Mouse (Mus musculus) layer of hippocampus, adult 9-11 months (tissue): ENCODE data around the gene Smim1.

Experiments
- DNase-seq: peaks from one replicate; pipeline ENCODE4 v3.0.0; 2022

Gene Smim1

DNA sequence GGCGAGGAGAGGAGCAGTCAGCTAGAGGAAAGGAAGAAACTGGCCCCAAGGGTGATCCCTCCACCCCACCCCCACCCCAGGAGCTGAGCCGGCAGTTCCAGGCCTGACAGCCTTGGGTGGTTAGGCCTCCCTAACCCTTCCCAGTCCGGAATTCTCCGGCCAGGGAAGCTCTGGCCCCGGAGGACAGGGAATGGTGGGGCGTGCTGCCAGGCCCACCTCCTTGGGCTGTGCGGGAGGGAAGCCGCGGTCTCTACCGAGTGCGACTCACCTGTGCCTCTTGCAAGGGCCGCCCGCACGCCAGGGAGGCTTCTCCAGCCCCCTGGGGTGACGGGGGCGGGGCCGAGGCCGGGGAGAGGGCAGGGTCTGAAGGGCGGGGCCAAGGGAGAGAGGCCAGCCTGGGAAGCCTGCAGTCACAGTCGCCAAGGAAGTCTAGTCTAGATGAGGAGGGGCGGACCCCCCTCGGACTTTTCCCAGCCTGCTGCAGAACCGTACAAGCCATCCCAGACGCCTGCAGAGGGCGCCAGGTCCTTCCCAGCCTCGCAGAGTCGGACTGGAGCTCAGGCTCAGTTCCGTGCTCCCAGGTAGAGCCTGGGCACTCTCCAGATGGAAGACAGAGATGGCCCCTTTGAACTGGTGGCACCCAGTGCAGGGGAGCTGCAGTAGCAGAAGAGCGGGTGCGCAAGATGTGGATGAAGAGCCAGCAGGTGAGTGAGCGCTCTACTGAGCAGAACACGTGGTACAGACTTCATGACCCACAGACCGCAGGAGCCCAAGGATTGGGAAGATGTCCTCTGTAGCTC, at the start of gene Smim1:
Smim1 (minus strand) TSS at position 590 of the 800 bp plus-strand sequence.
- peak; percentile 70 for DNase-seq

DNA sequence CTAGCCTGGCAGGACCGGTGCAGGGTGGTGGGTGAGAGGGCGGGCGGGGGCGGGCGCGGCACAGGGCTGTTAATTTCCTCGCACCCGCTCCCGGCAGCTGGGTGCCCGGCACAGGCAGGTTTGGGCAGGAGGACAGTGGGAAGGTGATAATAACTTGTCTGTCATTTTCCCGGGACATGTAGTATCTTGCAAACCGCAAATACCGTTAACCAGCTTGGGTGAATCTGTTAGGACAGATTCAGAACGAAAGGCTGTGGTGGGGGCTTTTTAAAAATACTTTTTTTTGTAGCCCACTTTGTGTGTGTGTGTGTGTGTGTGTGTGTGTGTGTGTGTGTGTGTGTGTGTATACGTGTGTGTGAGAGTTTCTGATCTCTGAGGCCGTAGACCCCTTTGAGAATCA, 45.9 kb upstream of the Smim1 start:
- DNase-seq: no peak

DNA sequence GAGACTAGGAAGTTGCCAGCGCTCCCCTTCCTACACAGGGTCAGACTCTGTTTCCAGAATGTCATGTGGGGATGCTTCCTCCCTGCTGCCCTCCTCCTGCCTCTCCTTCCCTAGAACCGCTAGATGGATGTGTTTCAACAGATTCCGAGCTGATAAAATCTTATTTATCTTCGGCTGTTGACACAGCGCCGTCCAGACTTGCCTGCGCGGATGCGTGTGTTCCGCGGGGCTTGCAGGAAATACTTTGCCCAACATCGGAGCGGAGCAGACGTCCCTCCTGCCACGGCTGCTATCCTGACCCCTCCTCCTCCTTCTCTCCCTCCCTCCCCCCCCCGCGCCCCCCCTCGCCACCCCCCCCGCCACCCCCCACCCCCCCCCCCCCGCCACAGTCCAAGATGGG, 45.5 kb upstream of the Smim1 start:
- no peak for DNase-seq

DNA sequence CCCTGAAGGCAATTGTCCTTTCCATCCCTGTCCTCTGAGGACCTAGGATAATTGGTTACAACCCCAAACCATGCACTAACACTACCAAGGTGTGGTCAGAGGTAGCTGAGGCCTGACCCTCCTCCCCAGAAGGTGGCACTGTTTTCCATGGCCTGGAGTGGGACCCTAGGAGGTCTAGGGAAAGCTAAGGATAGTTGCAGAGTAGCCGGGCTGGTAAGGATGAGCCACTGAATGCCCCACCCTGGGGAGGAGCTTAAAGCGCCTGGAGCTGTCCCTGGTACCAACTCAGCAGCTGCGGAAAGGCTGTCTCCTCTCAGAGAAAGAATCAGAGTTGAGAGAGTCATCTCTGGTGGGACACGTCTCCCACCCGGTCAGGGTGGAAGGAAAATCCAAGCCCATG, 44.9 kb upstream of the Smim1 start:
- no peak for DNase-seq

DNA sequence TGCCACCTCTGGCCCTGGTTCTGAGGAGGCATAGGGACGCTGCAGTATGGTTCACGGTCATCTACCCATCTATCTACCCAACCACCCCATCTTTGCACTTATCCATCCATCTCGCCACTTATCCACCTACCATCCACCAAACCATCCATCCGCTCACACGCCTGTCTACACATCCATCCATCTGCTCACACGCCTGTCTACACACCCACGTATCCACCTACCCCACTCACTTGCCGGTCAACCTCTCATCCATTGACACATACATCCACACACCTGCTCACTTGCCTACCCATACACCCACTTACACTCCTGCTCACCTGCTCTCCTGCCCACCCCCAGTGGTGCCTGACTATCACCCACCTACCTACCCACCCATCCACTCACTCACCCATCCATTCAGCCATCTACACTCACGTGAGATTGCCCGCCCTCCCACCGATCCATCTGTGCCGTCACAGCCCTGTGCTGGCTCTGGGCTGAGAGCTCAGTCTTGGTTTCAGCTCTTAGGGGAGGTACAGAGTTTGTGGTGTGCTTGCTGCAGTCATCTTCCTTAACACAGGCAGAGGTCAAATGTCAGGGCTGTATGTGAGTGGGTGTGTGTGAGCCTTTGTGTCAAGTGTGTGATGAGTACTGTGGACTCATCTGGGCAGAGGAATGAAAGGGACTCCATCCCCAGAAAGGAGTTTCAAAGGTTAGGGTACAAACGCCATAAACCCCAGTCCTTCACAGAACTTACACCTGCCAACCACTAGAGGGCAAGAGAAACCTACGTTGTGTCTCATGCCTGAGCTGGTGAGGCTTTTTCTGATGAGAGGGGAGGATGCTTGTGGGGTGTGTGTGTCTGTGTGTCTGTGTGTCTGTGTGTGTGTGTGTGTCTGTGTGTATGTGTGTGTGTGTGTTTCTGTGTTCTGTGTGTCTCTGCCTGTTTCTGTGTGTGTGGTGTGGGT, 39.1 kb upstream of the Smim1 start:
- DNase-seq: peak; percentile 54

DNA sequence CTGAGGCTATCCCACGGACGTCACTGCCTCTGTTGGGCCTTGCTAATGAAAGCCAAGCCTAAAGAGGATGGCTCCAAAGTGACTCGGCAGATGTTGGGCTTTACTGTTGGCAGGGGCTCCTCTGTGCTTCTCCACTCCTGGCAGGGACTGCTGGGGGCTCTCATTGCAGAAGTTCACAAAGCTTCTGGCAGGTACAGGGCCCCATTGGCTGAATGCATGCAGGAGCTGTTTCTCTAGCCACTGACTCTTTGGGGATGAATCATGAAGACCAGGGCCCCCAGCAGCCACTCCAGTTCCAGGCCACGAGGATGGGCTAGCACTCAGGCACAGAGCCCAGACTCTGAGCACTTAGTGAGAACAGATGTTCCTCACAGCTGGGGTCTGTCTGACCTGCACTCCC, 31.7 kb upstream of the Smim1 start:
- DNase-seq: no peak

DNA sequence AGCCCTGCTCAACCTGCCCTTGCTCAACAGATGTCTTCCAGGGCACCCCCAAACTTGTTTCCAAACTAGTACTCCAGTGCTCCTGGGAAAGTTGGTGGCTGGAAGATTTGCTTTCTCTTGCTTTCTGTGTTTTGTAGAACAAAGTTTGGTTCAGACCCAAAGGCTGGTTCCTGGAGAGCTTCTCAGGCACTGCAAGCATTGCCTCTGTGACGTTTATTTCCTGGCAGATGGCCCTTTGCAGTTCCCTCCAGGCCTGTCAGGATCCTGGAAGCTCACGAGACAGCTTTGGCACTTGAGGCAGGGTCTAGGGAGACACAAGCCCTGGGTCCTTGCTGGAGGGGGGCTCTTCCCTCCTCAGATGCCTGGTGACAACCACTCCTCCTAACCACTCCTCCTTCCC, 30.6 kb upstream of the Smim1 start:
- DNase-seq: no peak

DNA sequence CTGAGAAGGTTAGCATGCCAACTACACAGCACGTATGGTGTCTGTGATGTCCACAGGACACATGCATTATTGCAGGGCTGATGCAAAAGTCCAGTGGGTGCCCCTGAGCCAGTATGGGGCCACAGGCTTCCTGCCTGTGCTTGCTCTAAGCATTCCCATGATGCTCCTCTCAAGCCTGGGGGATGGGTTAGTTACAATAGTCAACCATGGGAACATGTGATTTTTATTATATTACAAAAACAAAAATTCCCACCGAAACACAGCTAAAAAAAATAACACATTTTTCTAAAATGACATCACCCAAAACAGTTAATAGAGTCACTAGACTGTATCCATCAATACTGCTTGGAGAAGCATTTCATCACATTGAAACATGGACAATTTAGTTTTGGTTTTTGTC, 30.0 kb upstream of the Smim1 start:
- no peak for DNase-seq

DNA sequence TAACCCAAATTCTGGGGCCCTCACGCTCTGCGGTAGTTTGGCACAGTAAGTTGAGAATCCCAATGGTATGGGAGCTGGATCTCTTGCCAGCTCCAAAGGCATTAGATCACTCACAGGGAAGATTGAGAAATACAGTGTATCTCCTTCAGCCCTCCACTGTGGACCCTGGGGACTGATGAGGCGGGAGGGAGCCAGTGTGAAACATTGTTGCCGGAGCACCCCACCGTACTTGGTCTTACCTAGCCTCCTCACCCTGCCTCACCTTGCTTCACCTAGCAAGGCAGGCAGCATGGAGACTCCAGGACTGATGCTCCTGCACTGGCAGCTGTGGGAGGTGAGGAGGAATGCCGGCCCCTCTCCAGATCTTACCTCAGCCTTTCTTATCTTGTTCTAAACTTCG, 29.5 kb upstream of the Smim1 start:
- no peak for DNase-seq

DNA sequence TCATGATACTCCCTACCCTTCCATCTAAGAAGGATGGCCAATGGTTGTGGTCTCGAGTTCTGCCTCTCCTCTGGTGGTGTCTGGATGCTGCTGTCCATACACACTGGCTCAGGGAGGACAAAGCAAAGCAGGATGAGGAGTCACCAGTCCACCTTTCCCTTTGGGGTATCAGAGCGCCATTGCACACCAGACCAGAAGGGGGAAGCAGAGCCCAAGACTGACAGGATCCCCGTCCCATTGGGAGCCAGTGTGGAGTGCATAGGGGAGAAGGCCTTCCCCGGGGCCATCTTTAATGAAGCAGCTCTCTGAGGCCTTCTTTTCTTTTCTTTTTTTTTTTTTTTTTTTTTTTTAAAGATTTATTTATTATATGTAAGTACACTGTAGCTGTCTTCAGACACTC, 27.0 kb upstream of the Smim1 start:
- DNase-seq: no peak

DNA sequence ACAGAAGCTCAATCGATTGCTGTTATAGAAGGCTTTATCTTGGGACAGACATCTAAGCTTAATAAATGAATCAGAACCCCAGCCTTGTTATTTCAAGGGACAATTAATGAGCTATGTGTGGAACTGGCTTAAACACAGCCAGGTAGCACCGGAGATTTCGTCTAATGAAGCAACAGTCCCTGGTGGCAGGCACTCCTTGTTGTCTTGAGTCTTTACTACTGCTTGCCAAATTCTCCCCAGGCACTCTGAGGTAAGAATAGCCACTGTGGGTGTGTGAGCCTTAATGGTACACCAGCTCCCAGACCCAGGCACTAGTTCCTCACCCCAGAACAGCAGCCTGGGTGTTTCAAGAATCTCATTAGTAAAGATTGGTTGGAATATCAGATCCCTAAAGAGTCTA, 25.4 kb upstream of the Smim1 start:
- no peak for DNase-seq

DNA sequence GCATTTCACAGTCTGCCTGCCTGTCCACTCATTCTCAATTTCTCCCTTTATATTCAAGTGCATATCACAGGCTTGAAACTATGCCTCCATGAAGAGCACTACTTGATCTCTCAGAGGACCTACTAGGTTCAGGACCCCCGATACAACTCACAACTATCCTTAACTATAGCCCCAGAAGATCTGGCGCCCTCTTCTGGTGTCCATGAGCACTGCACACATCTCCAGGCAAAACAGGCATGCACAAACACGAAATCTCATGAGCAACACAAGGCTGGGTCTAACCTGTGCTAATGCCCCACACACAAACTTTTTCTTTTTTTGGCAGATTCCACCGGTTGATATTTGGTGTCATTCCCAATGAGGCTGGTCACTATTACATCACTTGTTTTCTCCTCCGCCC, 19.8 kb upstream of the Smim1 start:
- no peak for DNase-seq

DNA sequence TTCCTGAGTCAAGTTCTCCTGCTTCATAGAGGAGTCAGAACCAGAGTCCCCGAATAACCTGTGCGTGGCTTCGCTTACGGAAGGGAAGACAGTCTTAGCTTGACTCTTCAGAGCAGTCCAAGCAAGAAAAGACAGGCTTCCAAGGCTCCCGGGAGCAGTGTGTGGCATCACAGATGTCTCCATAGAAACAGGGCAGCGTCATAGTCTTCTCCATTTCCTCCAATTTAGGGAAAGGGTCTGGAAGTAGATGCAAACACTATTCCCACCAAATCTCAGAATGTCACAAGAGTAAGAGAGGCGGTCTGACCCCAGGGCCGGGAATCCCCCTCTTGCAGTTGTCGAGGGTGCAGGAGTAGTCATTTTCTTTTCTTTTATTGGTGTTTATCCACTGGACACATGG, 16.5 kb upstream of the Smim1 start, which contains the start of gene Ccdc27:
Ccdc27 (minus strand) TSS at position 101 of the 400 bp plus-strand sequence.
- DNase-seq: no peak

DNA sequence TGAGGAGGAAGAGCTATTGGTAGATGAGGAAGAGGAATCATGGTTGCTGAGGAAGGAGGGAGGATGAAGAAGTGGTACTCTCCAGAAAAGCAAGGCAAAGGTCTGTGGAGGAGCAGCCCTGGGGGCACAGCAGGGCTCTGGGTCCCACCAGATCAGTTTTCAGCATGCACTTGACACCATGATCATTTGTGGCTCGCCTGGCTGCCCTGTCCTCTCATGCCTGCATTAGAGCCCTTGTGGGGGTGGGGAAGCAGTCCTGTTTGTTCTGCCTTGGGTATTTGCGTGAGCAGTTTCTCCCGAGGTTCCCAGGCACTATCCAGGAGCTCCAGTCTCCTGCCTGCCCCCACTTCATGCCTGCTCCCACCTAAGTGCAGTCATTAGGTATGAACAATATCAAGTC, 11.1 kb upstream of the Smim1 start:
- DNase-seq: no peak

DNA sequence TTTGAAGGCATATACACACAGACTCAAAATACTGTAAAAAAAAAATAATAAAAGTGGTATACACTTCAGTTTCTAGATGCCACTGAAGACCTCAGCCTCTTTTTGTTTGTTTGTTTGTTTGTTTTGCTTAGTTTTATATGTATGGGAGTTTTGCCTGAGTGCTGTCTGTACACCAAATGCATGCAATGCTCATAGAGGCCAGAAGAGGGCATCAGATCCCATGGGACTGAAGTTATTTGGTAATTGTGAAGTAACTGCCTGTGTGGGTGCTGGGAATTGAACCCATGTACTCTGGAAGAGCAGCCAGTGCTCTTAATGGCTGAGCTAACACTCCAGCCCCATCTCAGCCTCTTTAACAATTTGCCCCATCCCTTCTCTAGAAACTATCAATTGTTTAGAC, 2.6 kb upstream of the Smim1 start:
- DNase-seq: no peak

DNA sequence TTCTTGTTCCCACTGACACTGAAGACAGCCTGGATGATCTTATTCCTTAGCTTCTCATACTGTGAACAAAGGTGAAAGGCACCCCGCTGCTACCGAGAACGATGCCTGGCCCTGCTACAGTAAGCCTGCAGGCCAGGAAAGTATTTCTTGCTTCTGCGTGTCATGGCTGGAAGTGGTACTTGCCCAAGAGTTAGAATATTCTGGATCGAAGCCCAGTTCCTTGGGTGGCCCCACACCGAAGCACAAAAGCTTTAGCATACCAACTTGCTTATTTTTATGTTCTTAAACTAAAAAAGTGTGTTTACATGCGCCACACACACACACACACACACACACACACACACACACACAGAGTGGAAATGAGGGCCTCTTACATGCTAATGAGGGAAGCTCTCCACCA, 2.0 kb upstream of the Smim1 start:
- DNase-seq: no peak

DNA sequence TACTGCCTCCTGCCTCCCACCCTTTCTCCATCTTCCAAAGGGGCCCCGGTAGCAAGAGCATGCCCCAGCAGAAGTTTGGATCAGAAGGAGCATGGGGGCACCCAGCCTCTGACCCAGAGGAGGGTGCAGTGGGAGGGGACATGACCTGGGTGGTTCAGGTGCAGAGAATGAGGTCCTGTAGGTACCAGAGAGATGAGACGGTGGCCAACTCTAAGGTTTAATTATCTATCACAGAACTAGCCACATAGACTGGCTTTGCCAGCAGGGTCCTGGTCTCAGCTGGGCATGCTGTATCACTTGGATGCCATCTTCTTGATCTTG, 371 bp upstream of the Smim1 start:
- no peak for DNase-seq

DNA sequence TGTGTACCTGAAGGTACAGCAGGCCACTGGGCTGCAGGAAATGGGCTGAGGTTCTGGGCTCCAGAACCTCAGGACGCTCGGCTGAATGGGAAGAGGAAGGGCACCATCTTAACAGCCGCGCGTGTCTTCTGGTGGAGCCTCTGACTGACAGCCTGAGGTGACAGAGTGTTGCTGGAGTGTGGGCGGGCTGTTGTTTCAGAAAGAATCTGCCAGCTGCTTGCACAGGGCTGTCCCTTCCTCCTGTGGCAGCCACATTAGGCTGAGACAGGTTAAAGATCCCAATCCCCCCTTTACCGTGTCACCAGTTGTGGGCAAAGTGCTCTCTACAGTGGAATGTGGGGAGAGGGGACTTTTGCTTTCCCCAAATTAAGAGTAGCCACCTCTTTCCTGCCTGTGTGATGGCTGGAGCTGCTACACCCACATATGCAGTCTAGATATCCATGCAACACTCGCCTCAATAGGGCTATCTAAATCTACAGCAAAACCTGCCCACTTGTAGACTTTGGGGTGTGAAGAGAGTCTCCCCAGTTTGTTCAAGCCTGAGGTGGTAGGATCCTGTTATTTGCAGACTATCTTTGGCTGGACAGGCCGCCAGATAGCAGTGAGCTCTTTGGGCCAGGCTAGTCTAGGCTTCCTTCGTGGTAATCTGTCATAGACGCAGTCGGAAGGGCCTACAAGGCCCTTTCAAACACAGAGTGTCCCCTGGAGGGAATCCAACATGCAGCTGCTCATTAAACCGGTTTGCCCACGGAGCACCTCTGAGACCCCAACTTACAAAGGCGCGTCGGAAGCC, 1.1 kb downstream of the Smim1 start:
- DNase-seq: no peak

DNA sequence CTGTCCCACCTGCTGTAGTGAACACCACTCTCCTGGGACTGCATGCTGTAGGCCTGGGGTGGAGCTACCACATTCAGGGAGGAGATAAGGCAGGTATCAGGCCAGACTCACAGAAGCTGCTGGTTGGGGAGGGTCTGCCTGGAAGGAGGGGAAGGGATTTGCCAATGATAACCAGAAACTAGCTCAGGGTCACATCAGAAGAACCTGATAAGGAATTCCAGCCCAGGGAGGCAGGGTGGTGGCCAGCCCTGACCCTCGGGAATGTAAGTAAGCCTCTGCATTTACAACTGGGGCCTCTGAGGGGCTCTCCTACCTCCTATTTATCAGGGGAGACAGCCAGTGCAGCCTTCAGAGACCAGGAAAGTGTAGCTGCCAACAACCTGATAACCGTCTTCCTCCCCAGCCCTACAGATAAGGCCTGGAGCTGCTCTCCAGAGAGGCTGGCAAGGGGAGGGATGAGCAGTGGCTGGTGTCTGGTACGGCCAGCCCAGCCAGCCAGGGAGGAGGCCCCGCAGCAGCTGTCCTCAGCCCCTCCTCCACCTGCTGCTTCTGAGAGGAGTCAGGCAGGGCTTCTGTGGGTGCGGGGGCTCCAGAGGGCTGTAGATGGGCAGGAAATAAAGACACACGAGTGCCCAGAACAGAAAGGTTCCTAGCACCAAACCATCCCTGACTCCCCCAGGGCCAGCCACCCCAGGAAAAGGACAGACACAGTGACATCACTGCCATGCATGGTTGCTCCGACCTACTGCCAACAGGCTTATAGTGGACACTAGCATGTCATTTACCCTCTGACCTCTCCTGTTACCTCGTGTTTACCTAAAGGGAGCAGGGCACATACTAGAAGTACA, 2.1 kb downstream of the Smim1 start:
- peak; percentile 79 for DNase-seq

DNA sequence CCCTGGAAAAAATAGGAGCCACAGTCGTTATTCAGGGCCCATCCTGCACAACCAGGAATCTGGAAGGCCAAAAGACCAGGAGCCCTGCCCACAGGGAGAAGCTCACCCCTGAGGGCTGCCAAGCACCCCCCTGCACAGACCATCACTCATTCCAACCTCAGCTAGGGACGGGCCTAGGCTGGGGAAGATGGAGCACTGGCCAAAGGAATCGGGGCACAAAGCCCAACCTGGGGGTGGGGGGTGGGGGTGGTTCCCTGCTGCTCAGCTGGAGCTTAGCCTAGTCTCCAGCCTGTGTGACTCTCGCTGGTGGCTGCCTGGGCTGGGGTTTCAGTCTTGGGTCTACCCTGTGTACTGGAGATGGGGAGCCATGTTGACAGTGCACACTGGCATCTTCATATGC, 3.2 kb downstream of the Smim1 start:
- DNase-seq: no peak

DNA sequence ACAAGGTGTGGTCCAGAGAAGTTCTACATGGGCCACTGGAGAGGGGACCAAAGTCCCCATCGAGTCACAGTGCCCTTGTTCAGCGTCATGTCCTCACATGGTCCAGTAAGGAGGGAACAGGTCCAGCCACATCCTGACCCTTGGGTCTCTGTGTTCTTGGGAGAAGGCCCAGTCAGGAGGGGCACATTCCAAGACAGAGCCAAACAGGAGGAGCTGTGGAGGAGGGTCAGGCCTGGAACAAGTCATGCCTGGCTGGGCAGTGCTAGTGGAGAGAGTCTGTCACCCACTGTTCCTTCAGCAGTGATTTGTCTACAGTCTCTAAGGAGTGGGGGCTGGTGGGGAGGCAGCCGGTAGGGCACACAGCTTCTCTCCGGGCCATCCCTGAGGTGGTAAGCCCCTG, 3.6 kb downstream of the Smim1 start:
- DNase-seq: peak; percentile 52

DNA sequence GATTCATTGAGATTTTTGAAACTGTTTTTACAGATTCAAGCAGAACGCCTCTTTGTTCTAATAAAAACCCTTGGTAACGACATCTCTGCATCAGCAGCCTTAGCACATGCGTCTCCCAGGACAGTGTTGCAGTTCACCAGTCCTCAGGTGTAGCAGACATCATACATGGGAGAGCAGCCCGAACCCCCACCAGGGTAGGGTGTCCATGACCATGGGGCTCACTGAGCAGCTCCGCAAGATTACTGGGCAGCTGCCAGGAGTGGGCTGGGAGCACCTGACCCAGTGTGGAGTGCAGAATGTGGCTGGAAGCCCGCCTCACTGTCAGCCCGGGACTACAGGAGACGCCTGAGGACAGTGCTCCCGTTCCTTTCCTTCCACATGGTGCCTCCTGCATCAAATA, 4.6 kb downstream of the Smim1 start:
- no peak for DNase-seq
